Mouse (Mus musculus) midbrain, embryonic 16.5 days (tissue): ENCODE measurements at regions not wholly inside any gene's neighbourhood (a gene's known extent, or its start where the extent isn't known, plus 50 kb on each side); places are given as distances from the start of the nearest gene placed in this dataset.

ENCODE experiments used
- ATAC-seq: fragments of 200-750 bp; cut with Nextera tagmentation; 2 replicates; pipeline ENCODE4 v1.8.0; 2017; ENCODE audit warnings: moderate TSS enrichment
- H3K27ac ChIP-seq: fragments of 300-500 bp; sonication (generic); 2 replicates; pipeline ENCODE4 v1.5.1; 2014; ENCODE audit warnings: mild to moderate bottlenecking, low read length, mixed read lengths
- H3K27me3 ChIP-seq: fragments of 300-500 bp; sonication (generic); 2 replicates; pipeline ENCODE4 v1.6.1; 2014; ENCODE audit warnings: low read depth, low read length, mixed read lengths; ENCODE audit not compliant: control insufficient read depth, insufficient read depth
- H3K36me3 ChIP-seq: fragments of 300-500 bp; sonication (generic); 2 replicates; pipeline ENCODE4 v1.6.1; 2014; ENCODE audit warnings: mild to moderate bottlenecking, low read length, moderate library complexity, mixed read lengths; ENCODE audit not compliant: control insufficient read depth, insufficient read depth
- H3K4me1 ChIP-seq: fragments of 300-500 bp; sonication (generic); 2 replicates; pipeline ENCODE4 v1.6.1; 2014; ENCODE audit warnings: mild to moderate bottlenecking, low read length, mixed read lengths; ENCODE audit not compliant: control insufficient read depth, insufficient read depth
- H3K4me2 ChIP-seq: fragments of 300-500 bp; sonication (generic); 2 replicates; pipeline ENCODE4 v1.6.1; 2014; ENCODE audit warnings: mild to moderate bottlenecking, low read length, mixed read lengths
- H3K4me3 ChIP-seq: fragments of 300-500 bp; sonication (generic); 2 replicates; pipeline ENCODE4 v1.5.1; 2014; ENCODE audit warnings: low read depth, mild to moderate bottlenecking, low read length, moderate library complexity, mixed read lengths
- H3K9ac ChIP-seq: fragments of 300-500 bp; sonication (generic); 2 replicates; pipeline ENCODE4 v1.6.1; 2014; ENCODE audit warnings: low read depth, low read length, mixed read lengths
- H3K9me3 ChIP-seq: fragments of 300-500 bp; sonication (generic); replicated peaks from 2 replicates; pipeline ENCODE4 v1.6.1; 2014; ENCODE audit warnings: mild to moderate bottlenecking, low read length, mixed read lengths; ENCODE audit not compliant: control insufficient read depth, poor library complexity, severe bottlenecking
- WGBS: fragments of 180-500 bp; shearing (Covaris S2); extraction: QIAGEN DNeasy Blood & Tissue Kit; methylation state at CpG from one replicate; pipeline ENCODE4 v1.1.7; 2014; 5-methylcytosine and 5-hydroxymethylcytosine counted together

DNA sequence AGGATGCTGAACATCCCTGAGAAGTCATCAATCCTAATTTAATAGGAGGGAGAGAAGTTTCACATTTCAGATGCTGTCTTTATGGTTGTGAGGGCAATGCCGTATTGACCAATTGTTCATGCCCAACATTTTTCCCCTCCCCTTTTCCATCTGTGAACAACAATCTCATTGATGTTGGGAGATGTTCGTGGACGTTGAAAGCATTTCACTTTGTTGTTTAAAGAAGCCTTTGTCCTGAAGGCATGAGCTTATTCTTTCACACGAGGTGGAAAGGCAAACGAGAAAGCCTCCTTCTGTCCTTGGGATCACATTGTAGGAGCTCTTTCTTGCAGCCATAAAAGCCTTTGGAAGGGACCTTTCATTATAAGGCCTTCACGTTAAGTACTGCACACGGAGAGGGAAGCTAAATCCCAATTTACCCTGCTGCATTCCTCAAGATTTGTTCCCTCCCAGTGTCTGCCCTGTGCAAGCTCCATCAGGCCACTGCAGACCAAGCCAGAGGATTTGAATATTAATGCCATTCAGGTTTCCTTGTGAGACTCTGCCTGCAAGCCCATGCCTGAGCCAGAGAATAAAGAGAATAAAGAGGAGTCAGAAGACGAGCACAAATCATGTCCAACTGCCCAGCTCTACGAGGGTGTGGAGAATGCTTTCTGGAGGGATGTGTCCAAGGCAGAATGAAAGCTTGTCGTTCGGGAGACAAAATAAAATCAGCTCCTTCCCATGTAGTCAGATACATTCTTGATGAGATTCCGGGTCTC, 195.4 kb downstream of the Tmem38b start:
- 7% methylated on average over 12 of the region's 12 CpGs for WGBS
- Histone ChIP-seq H3K27ac (peak overlapping the region; percentile 69), H3K27me3 (no peaks in the 10 kb centered on the region), H3K36me3 (no peaks in the 10 kb centered on the region), H3K4me1 (peaks cover 18% of the 10 kb centered on the region), H3K9me3 (no peaks in the 10 kb centered on the region), H3K4me3 (no peak overlapping the region), H3K9ac (peak overlapping the region; percentile 52; the same call in 1 of the 2 replicates), H3K4me2 (0 out of 2 replicates have a peak overlapping the region, but pooled peaks have one; percentile 1)
- ATAC-seq = peak; percentile 90

DNA sequence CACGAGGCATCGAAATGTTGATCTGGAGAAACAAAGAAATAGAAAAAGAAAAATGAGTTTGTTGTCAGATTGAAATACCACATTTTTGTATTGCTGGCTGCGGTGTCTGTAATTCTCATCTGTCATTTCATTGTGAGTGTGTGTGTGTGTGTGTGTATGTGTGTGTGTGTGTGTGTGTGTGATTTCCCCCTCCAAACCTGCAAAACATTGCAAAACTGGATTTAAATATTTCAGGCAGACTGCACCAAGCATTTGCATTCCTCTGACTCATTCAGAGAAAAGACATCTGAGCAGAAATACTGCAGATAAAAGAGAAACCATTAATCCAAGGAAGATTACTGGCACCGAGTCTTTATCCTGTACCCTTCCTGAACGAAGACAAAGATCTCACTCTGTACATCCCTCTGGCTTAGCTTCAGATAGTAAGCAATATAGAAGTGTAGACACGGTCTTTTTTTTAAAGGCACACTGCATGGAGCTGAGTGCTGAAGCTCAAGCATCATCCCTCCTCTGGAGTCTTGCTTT, 196.1 kb downstream of the Tmem38b start:
- WGBS = 14% methylated on average over 6 of the region's 6 CpGs
- Histone ChIP-seq H3K27me3 (no peaks in the 10 kb centered on the region), H3K27ac (peak overlapping the region; percentile 69), H3K4me1 (peaks cover 18% of the 10 kb centered on the region), H3K9me3 (no peaks in the 10 kb centered on the region), H3K4me3 (no peak overlapping the region), H3K36me3 (no peaks in the 10 kb centered on the region), H3K4me2 (0 out of 2 replicates have a peak overlapping the region, but pooled peaks have one; percentile 1), H3K9ac (peak overlapping the region; percentile 52; the same call in 1 of the 2 replicates)
- peak; percentile 82 for ATAC-seq

DNA sequence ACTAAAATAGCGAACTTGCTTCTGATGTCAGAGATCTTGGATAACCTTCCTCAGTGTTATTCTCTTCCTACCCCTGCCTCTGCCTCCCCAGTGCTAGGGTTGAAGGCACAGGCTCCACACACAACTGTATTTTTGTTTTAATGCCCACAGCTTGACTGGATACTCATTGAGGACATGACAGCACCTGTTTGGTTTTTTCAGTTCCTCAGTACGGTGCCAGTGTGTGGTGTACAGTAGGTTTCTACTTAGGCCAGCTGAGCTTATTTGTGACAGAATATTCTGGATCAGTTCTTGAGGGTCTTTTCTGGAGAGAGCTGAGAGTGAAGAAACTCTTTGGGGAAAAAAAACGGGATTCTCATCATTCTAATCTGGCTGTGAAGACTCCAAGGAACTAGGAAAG, 201.1 kb downstream of the Tmem38b start:
- Histone ChIP-seq H3K27me3 (no peaks in the 10 kb centered on the region), H3K36me3 (no peaks in the 10 kb centered on the region), H3K27ac (no peak overlapping the region), H3K4me1 (peaks cover 29% of the 10 kb centered on the region), H3K4me3 (no peak overlapping the region), H3K9me3 (no peaks in the 10 kb centered on the region), H3K4me2 (no peak overlapping the region), H3K9ac (no peak overlapping the region)
- no peak for ATAC-seq
- 74% methylated on average over 3 of the region's 3 CpGs for WGBS

DNA sequence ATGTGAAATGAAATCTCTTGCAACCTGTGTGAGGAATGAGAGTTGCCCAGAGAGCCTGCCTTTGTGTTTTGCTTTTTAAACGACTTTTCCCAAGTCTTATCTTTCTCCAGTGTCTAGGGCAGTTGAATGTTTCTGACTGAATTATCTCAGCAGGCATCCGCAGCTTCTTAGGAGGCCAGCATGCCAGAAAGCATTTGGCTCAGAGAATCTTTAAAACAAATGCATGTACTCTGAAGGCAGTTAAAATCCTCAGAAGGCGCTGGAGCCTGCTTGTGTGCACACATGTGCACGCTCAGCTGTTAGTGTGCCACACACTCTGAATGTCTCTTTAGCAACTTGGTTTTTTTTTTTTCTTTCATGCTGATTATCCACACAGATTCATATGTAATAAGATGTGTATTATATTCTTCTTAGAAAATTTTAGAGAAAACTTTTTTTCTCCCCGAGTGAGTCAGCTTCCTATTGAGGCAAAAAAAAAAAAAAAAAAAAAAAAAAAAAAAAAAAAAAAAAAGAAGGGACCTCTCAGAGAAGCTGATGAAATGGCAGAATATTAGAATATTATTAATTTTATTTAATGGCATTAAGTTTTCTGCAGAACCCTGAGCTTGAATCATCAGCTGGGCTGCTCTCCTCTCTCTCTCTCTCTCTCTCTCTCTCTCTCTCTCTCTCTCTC, 201.9 kb downstream of the Tmem38b start:
- Histone ChIP-seq H3K9ac (no peak overlapping the region), H3K27me3 (no peaks in the 10 kb centered on the region), H3K4me1 (peaks cover 31% of the 10 kb centered on the region), H3K27ac (peak overlapping the region; percentile 60), H3K9me3 (no peaks in the 10 kb centered on the region), H3K36me3 (no peaks in the 10 kb centered on the region), H3K4me3 (no peak overlapping the region), H3K4me2 (no peak overlapping the region)
- 7% methylated on average over 5 of the region's 5 CpGs for WGBS
- ATAC-seq = no peak

DNA sequence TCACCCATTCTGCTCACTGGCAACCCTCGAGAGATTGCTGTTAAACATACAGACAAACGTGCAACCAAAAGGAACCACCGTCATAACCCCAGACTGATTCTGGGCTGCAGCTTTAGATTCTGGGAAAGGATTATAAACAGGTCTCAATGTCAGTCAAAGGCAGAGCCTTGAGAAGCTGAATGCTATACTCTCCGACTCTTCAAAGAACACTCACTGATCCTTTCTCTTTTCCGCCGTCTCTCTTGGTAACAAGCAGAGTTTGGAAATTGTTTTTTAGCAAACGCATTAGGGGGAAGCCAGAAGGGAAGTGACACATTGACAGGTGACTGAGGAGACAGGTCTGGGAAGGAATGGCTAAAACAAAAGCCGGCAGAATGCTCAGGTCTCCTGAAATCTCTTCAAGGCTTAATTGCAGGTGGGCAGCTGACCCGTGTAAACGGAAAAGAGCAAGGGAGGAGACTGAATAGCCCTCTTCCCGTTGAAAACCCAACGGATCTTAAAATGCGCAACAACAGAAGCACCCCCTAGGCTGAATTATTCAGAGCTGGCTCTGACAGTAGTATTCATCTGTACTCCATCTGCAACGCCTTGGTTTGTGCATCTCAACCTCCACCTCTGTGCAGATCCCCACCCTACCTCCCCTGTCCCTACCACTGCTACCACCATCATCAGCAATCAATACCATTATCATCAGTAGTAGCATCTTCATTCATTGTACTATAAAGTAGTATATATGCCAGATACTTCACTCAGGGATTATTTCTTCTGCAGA, 219.6 kb downstream of the Tmem38b start:
- Histone ChIP-seq H3K9ac (no peak overlapping the region), H3K36me3 (no peaks in the 10 kb centered on the region), H3K4me1 (peaks cover 5% of the 10 kb centered on the region; the same call in 1 of the 2 replicates), H3K4me3 (no peak overlapping the region), H3K4me2 (peak overlapping the region; percentile 2; the same call in 1 of the 2 replicates), H3K27ac (peak overlapping the region; percentile 43), H3K27me3 (no peaks in the 10 kb centered on the region), H3K9me3 (no peaks in the 10 kb centered on the region)
- 18% methylated on average over 14 of the region's 14 CpGs for WGBS
- ATAC-seq = peak; percentile 42; the same call in 1 of the 2 replicates

DNA sequence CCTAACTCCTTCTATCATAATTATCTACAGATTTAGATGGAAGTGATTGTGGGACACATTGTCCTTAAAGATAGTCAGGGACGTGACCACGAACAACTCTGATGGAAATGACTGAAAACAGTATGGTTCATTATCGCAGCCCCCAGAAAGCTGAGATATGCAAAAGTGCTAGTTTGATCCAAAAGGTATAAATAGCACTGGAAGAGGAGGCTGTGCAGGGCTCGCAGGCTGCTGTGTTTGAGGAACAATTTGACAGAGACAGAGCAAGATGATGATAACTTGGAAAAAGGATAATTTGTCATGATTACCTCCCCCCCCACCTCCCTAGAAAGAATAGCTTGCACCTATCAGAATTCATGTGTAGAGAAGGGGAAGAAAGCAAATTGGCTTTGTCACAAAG, 238.5 kb downstream of the Tmem38b start:
- no peak for ATAC-seq

DNA sequence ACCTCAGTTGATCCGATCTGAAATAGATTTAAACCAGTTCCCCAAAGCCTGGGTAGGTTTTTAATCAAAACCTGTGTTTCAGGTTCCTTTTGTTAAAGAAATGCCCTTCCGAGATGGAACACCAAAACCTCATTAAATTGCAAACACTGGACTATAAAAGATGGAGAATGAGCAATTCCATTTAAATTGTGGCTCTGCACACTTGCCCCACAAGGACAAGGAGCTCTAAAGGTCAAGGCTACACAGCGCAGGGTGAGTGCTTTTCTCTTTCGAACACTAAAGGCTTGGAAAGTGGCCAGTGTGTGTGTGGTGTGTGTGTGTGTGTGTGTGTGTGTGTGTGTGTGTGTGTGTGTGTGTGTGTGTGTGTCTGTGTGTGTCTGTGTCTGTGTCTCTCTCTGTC, 246.1 kb downstream of the Tmem38b start:
- H3K9me3 ChIP-seq = no peaks in the 10 kb centered on the region
- no peak overlapping the region for H3K4me2 ChIP-seq
- H3K27me3 ChIP-seq = no peaks in the 10 kb centered on the region
- 28% methylated on average over 4 of the region's 4 CpGs for WGBS
- ATAC-seq = no peak
- no peak overlapping the region for H3K27ac ChIP-seq
- H3K36me3 ChIP-seq = no peaks in the 10 kb centered on the region
- peaks cover 16% of the 10 kb centered on the region for H3K4me1 ChIP-seq
- H3K4me3 ChIP-seq = no peak overlapping the region
- H3K9ac ChIP-seq = no peak overlapping the region; the same call in 1 of the 2 replicates

More for the DNA sequence above, 238.5 kb downstream of the Tmem38b start:
- Histone ChIP-seq H3K36me3 (no peaks in the 10 kb centered on the region), H3K4me3 (no peak overlapping the region), H3K9ac (no peak overlapping the region), H3K4me1 (no peaks in the 10 kb centered on the region), H3K9me3 (no peaks in the 10 kb centered on the region), H3K27ac (no peak overlapping the region), H3K4me2 (no peak overlapping the region), H3K27me3 (no peaks in the 10 kb centered on the region)
- WGBS = 90% methylated on average over 4 of the region's 4 CpGs

DNA sequence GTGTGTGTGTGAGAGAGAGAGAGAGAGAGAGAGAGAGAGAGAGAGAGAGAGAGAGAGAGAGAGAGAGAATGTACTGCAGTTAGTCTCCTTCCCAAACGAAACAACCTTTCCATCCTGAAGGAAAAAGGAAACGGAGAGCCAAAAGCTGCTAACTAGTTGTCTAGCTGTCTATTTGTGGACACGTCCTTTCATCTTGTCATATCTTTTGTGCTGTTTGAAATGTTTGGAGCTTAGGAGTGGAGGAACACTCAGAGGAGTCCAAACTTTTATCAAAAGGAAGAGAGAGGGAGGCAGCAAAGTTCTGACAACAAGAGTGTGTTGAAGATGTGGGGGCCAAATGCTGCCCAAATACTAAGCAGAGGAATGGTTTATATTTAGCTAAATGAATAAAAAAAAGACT, 246.6 kb downstream of the Tmem38b start:
- no peak for ATAC-seq
- H3K36me3 ChIP-seq = no peaks in the 10 kb centered on the region
- no peaks in the 10 kb centered on the region for H3K9me3 ChIP-seq
- no peak overlapping the region for H3K4me2 ChIP-seq
- H3K4me1 ChIP-seq = peaks cover 16% of the 10 kb centered on the region
- no peaks in the 10 kb centered on the region for H3K27me3 ChIP-seq
- no peak overlapping the region for H3K9ac ChIP-seq
- H3K27ac ChIP-seq = no peak overlapping the region
- WGBS = 11% methylated on average over 3 of the region's 3 CpGs
- no peak overlapping the region for H3K4me3 ChIP-seq
